Mouse (Mus musculus) adrenal gland, postnatal 0 days (tissue): ENCODE data around the gene Phlda1. TPM values are rescaled to one million over a fixed set of nuclear protein-coding genes. Genes with fewer than 3 reads are reported as not detected.

Experiments
- polyA plus RNA-seq: library from polyadenylated mRNA; unstranded; fragments of >200 nt; fragmentation: Nextera tagmentation; extraction: Ambion mirVana; gene quantifications from 2 replicates; pipeline ENCODE4 v1.2.1, GENCODE M21; 2015

Gene Phlda1
- polyA plus RNA-seq, result 23.2 and 32.5 TPM in 2 replicates

GRCm38 (mm10) chr10:111506101-111506925 lies at the start of gene Phlda1:
TSS of gene Phlda1 (plus strand) at chr10:111506286.

GRCm38 (mm10) chr10:111472686-111473510 lies 33.2 kb upstream of the Phlda1 start, which contains the start of gene Nap1l1:
TSS of gene Nap1l1 (plus strand) at chr10:111473223.

Other genes starting within 250 kb of the Phlda1 start
- gene Bbs10, start 207.6 kb upstream of the Phlda1 start, polyA plus RNA-seq, result 4.1 and 6.0 TPM in 2 replicates
- gene Nap1l1, start 33.1 kb upstream of the Phlda1 start, polyA plus RNA-seq, result 125 and 152 TPM in 2 replicates